Mouse (Mus musculus) embryonic facial prominence, embryonic 11.5 days (tissue): ENCODE measurements at regions not wholly inside any gene's neighbourhood (a gene's known extent, or its start where the extent isn't known, plus 50 kb on each side); places are given as distances from the start of the nearest gene placed in this dataset.
A peak's percentile ranks its signal among the peaks of the same experiment; 100 is the strongest.
"Not testable (repeated sequence)": the region's sequence is repeated elsewhere in the genome, so short reads cannot be mapped to it uniquely, and the experiment has no call there.

Experiments
- ATAC-seq: fragments of 200-750 bp; cut with Nextera tagmentation; replicated peaks from 2 replicates; pipeline ENCODE4 v1.8.0; 2017; ENCODE audit warnings: low read depth; ENCODE audit not compliant: insufficient number of reproducible peaks, low FRiP score, low TSS enrichment
- DNase-seq: peaks from one replicate; pipeline ENCODE4 v3.0.0-alpha.2; 2015; ENCODE audit warnings: low spot score
- H3K27ac ChIP-seq: fragments of 300-500 bp; sonication (generic); replicated peaks from 2 replicates; pipeline ENCODE4 v1.5.1; 2014; ENCODE audit warnings: mild to moderate bottlenecking, low read depth, low read length, control low read depth
- H3K27me3 ChIP-seq: fragments of 300-500 bp; sonication (generic); 2 replicates; pipeline ENCODE4 v1.6.1; 2014; ENCODE audit warnings: mild to moderate bottlenecking, low read length, moderate library complexity, mixed read lengths; ENCODE audit not compliant: control insufficient read depth, insufficient read depth
- H3K36me3 ChIP-seq: fragments of 300-500 bp; sonication (generic); replicated peaks from 2 replicates; pipeline ENCODE4 v1.6.1; 2014; ENCODE audit warnings: low read depth, mild to moderate bottlenecking, low read length, moderate library complexity, mixed read lengths; ENCODE audit not compliant: control insufficient read depth, insufficient read depth
- H3K4me1 ChIP-seq: fragments of 300-500 bp; sonication (generic); 2 replicates; pipeline ENCODE4 v1.6.1; 2014; ENCODE audit warnings: low read length, mixed read lengths; ENCODE audit not compliant: control insufficient read depth, insufficient read depth
- H3K4me2 ChIP-seq: fragments of 300-500 bp; sonication (generic); 2 replicates; pipeline ENCODE4 v1.6.1; 2014; ENCODE audit warnings: low read depth, mild to moderate bottlenecking, control low read depth, low read length, moderate library complexity
- H3K4me3 ChIP-seq: fragments of 300-500 bp; sonication (generic); 2 replicates; pipeline ENCODE4 v1.5.1; 2014; ENCODE audit warnings: low read depth, low read length, control low read depth
- H3K9ac ChIP-seq: fragments of 300-500 bp; sonication (generic); replicated peaks from 2 replicates; pipeline ENCODE4 v1.6.1; 2014; ENCODE audit warnings: mild to moderate bottlenecking, control low read depth, low read length
- H3K9me3 ChIP-seq: fragments of 300-500 bp; sonication (generic); replicated peaks from 2 replicates; pipeline ENCODE4 v1.6.1; 2016; ENCODE audit warnings: mild to moderate bottlenecking, low read length, inconsistent platforms, mixed read lengths; ENCODE audit not compliant: control insufficient read depth
- WGBS: fragments of 180-500 bp; shearing (Covaris S2); extraction: QIAGEN DNeasy Blood & Tissue Kit; methylation state at CpG from one replicate; pipeline ENCODE4 v1.1.7; 2014; 5-methylcytosine and 5-hydroxymethylcytosine counted together

DNA sequence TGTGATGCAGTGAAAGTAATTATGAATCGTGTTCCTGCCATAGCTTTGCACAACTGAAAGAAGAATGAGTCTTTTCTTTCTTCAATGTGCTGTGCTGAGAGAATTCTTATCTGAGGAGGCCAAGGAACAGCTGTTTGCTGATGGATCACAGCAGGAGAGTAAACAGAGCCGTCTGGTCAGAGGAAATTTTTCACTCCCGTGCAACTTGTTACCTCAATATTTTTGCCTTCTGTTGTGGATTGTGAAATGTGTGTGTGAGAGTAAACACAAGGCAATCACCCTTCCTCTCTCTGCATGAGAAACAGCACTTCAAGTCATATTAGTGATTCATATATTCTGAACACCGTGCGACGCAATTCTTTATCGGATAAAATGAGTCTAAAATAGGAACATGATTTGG, 171.9 kb downstream of the Epm2a start:
- Histone ChIP-seq H3K9ac (no peak overlapping the region), H3K4me2 (no peak overlapping the region), H3K27me3 (no peaks in the 10 kb centered on the region), H3K27ac (no peak overlapping the region), H3K9me3 (no peaks in the 10 kb centered on the region), H3K36me3 (no peaks in the 10 kb centered on the region), H3K4me1 (no peaks in the 10 kb centered on the region), H3K4me3 (no peak overlapping the region)
- WGBS: 81% methylated on average over 7 of the region's 7 CpGs
- DNase-seq: no peak
- no peak for ATAC-seq

DNA sequence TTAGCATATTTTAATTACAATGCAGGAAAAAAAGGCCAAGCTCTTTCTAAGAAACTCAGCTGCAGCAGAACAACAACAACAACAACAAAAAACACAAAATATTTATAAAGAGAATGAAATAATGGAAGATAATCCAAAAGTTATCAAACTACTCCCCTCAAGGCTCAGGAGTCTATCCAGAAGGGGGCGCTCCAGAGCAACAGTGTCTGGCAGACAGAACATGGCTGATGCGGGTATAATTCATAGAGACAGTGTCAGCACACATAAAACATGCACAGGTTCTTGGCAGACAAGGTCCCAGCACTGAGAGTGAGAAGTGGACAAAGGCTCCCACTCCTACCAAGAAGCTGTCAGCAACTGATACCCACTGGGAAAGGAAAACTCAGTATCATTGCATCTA, 173.9 kb downstream of the Epm2a start:
- DNase-seq: peak; percentile 6
- WGBS: 50% methylated on average over 2 of the region's 2 CpGs
- H3K4me1 ChIP-seq: no peaks in the 10 kb centered on the region
- no peaks in the 10 kb centered on the region for H3K9me3 ChIP-seq
- no peak overlapping the region for H3K4me2 ChIP-seq
- ATAC-seq: no peak
- H3K9ac ChIP-seq: no peak overlapping the region
- no peak overlapping the region for H3K4me3 ChIP-seq
- H3K27ac ChIP-seq: no peak overlapping the region
- no peaks in the 10 kb centered on the region for H3K27me3 ChIP-seq
- no peaks in the 10 kb centered on the region for H3K36me3 ChIP-seq

- H3K27ac ChIP-seq: no peak overlapping the region
- H3K9ac ChIP-seq: no peak overlapping the region
- no peak for DNase-seq
- H3K27me3 ChIP-seq: no peaks in the 10 kb centered on the region
- WGBS: 84% methylated on average over 1 of the region's 1 CpGs
- H3K36me3 ChIP-seq: no peaks in the 10 kb centered on the region
- no peak for ATAC-seq
- H3K4me3 ChIP-seq: no peak overlapping the region
- H3K4me2 ChIP-seq: no peak overlapping the region
- H3K4me1 ChIP-seq: no peaks in the 10 kb centered on the region
- H3K9me3 ChIP-seq: no peaks in the 10 kb centered on the region
These were observed 188.1 kb downstream of the Epm2a start for GRCm38 (mm10) chr10:11531343-11531742.

DNA sequence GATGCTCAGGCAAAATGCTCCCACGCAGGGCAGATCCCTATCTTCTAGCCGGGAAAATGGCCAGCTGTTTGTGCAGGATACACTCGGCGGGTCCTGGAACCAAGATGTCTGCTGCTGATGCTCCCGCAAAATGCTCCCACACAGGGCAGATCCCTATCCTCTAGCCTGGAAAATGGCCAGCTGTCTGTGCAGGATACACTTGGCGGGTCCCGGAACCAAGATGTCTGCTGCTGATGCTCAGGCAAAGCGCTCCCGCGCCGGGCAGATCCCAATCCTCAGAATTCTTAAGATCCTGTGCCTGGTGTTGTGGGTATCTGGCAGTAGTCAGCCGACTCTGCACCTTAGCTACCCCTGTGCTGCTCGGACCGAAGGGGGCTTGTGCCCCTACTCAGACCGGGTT, 212.2 kb downstream of the Epm2a start:
- ATAC-seq: not testable (repeated sequence)
- 88% methylated on average over 15 of the region's 15 CpGs for WGBS

DNA sequence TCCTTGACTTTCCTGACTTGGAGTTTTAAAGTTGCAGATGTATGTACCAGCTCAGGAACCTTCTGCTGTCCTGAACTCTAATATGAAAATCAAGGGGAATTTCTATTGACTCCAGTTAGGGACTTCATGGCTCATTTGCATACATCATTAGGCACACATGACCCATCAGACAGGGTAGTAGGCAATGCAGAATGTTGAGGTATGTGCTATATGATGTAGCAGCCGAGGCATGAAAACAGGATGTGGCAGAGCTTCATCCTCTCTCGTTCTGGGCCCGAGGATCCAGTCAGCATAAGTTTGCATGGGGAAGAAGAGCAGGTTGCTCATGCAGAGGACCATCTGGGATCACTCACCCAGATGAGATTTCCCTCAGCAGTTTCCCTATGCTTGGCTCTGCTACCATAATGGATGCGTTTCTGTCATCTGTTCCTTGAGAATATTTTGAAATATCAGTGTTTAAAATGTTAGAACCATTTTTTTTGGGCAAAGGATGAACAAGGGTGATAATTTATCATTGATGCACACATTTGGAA, 227.4 kb downstream of the Epm2a start:
- H3K4me1 ChIP-seq: no peaks in the 10 kb centered on the region
- no peak overlapping the region for H3K9ac ChIP-seq
- no peak overlapping the region for H3K27ac ChIP-seq
- no peak overlapping the region for H3K4me3 ChIP-seq
- H3K4me2 ChIP-seq: no peak overlapping the region
- no peaks in the 10 kb centered on the region for H3K9me3 ChIP-seq
- ATAC-seq (no peak), DNase-seq (no peak)
- no peaks in the 10 kb centered on the region for H3K27me3 ChIP-seq
- 84% methylated on average over 4 of the region's 4 CpGs for WGBS
- no peaks in the 10 kb centered on the region for H3K36me3 ChIP-seq

More for the DNA sequence above, 212.2 kb downstream of the Epm2a start:
- H3K27ac ChIP-seq, H3K4me2 ChIP-seq, H3K27me3 ChIP-seq, H3K4me3 ChIP-seq, H3K9ac ChIP-seq, H3K36me3 ChIP-seq, DNase-seq, H3K4me1 ChIP-seq, H3K9me3 ChIP-seq: not testable (repeated sequence)

- Histone ChIP-seq H3K4me2 (no peak overlapping the region), H3K27me3 (no peaks in the 10 kb centered on the region), H3K27ac (no peak overlapping the region), H3K9me3 (no peaks in the 10 kb centered on the region), H3K4me1 (no peaks in the 10 kb centered on the region), H3K9ac (no peak overlapping the region), H3K36me3 (no peaks in the 10 kb centered on the region), H3K4me3 (no peak overlapping the region)
- DNase-seq (no peak), ATAC-seq (no peak)
- 97% methylated on average over 1 of the region's 1 CpGs for WGBS
These were observed 265.2 kb downstream of the Epm2a start for GRCm38 (mm10) chr10:11608451-11608850.

DNA sequence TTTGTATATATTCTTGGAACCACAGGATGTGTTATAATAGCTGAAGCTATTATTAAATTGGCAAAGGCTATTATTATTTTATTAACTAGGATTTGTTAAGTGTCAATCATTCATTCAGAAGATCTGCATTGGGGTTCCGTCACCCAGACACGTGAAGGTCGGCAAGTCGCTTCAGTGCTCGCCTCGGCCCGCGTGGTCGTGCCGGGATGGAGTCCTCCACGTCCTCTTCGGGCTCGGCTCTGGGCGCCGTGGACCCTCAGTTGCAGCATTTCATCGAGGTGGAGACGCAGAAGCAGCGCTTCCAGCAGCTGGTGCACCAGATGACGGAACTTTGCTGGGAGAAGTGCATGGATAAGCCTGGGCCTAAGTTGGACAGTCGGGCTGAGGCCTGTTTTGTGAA, 265.9 kb downstream of the Epm2a start:
- not testable (repeated sequence) for H3K27ac ChIP-seq, H3K4me3 ChIP-seq, H3K9me3 ChIP-seq, H3K27me3 ChIP-seq, DNase-seq, H3K9ac ChIP-seq, H3K36me3 ChIP-seq, ATAC-seq, H3K4me1 ChIP-seq, H3K4me2 ChIP-seq
- 94% methylated on average over 12 of the region's 20 CpGs for WGBS

DNA sequence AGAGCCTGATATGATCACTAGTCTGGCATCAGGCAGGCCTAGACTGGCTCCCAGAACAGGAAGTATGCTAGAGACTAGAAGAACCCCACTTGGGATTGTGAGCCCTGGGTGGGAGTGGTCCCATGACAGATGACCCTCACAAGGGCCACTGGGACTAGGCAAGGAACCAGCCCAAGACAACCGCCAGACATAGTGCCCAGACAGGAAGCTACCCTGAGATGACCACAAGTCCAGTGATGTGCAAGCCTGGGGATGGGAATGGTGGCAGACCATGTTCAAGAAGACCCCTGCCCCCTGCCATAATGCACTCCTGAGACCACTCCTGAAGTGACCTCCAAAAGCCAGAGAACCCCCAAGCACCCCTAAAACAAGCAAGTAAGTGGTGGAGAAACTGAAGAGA, 304.9 kb downstream of the Epm2a start:
- no peak overlapping the region for H3K4me3 ChIP-seq
- H3K9me3 ChIP-seq: no peaks in the 10 kb centered on the region
- no peaks in the 10 kb centered on the region for H3K4me1 ChIP-seq
- ATAC-seq: no peak
- H3K4me2 ChIP-seq: no peak overlapping the region
- 80% methylated on average over 1 of the region's 1 CpGs for WGBS
- no peak overlapping the region for H3K27ac ChIP-seq
- H3K36me3 ChIP-seq: no peaks in the 10 kb centered on the region
- no peaks in the 10 kb centered on the region for H3K27me3 ChIP-seq
- H3K9ac ChIP-seq: no peak overlapping the region
- DNase-seq: no peak
